Mouse (Mus musculus): ENCODE measurements around the gene Vmn2r49. TPM values are rescaled to one million over a fixed set of nuclear protein-coding genes. Genes with fewer than 3 reads are reported as not detected.
"Not testable (repeated sequence)": the region's sequence is repeated elsewhere in the genome, so short reads cannot be mapped to it uniquely, and the experiment has no call there.

Gene Vmn2r49
- polyA plus RNA-seq (2015; fragmentation: Nextera tagmentation; extraction: Ambion mirVana): not detected in 2 replicates

- ATAC-seq (ENCODE audit: low FRiP score); H3K4me3 ChIP-seq; H3K4me1 ChIP-seq (replicated peaks); H3K36me3 ChIP-seq; H3K9ac ChIP-seq; H3K9me3 ChIP-seq; H3K27ac ChIP-seq; H3K4me2 ChIP-seq; H3K27me3 ChIP-seq: not testable (repeated sequence)
- WGBS: 80% methylated on average over 1 of the region's 2 CpGs
Observed at GRCm38 (mm10) chr7:9992157-9992556, at the start of gene Vmn2r49. TSS of gene Vmn2r49 (minus strand) at chr7:9992257.

GRCm38 (mm10) chr7:9953485-9953884 is 38.6 kb downstream of the Vmn2r49 start, which contains the start of gene Vmn2r48:
TSS of gene Vmn2r48 (minus strand) at chr7:9953585.
- not testable (repeated sequence) for H3K27me3 ChIP-seq; H3K36me3 ChIP-seq; H3K4me3 ChIP-seq; H3K27ac ChIP-seq; H3K4me2 ChIP-seq; H3K9me3 ChIP-seq; H3K9ac ChIP-seq; H3K4me1 ChIP-seq (replicated peaks); ATAC-seq (ENCODE audit: low FRiP score)
- WGBS: 83% methylated on average over 2 of the region's 2 CpGs

Other genes with a start within 250 kb of the Vmn2r49 start
- not detected in 2 replicates for gene Vmn2r46, start 221.7 kb downstream of the Vmn2r49 start, polyA plus RNA-seq (2015; fragmentation: Nextera tagmentation; extraction: Ambion mirVana)
- gene Vmn2r47, start 150.9 kb downstream of the Vmn2r49 start, polyA plus RNA-seq (2015; fragmentation: Nextera tagmentation; extraction: Ambion mirVana): not detected in 2 replicates
- not detected in 2 replicates for gene Vmn2r48, start 38.7 kb downstream of the Vmn2r49 start, polyA plus RNA-seq (2015; fragmentation: Nextera tagmentation; extraction: Ambion mirVana)
- gene Vmn2r50, start 61.0 kb upstream of the Vmn2r49 start, polyA plus RNA-seq (2015; fragmentation: Nextera tagmentation; extraction: Ambion mirVana): not detected in 2 replicates
- gene Vmn2r51, start 113.5 kb upstream of the Vmn2r49 start, polyA plus RNA-seq (2015; fragmentation: Nextera tagmentation; extraction: Ambion mirVana): not detected in 2 replicates
- not detected in 2 replicates for gene Vmn2r52, start 184.3 kb upstream of the Vmn2r49 start, polyA plus RNA-seq (2015; fragmentation: Nextera tagmentation; extraction: Ambion mirVana)

Data from hindbrain, embryonic 13.5 days (tissue).